In the genomic region with DNA sequence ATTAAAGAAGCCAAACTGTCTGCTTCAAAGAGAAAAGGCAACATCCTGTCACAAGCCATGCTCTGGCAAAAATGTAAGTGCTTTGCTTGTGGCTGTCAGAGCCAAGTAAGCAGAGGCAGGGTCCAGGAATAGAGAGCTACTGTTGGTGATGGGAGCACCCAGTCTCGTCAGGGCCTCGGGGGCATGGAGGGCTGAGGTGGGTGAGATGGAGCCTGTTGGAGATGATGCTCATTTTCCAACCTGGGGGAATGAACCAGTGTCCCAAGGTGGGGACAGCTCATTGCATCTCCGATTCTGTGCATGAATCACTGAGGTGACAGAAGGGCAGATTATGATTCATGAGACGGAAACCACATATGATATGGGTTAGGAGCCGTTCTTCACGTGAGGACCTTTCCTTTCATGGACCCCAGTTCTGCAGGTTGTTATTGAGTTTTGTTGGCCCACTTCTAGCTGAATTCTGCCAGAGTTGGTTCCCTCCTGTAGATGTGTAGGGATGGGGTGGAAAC, we compare ENCODE assay signal across 36 mouse cellular contexts. TPM values are rescaled to one million over a fixed set of nuclear protein-coding genes. Genes with fewer than 3 reads are reported as not detected.
DNase-seq lines count a peak whose midpoint lies in the region; ATAC-seq and TF ChIP-seq lines count a peak whose summit lies in the region.
"Had no signal": no experiment of that assay in that cellular context is flagged by ENCODE, and none has a peak within 500 bp of the region (broad histone marks: within the 10 kb centered on the region; RNA-seq: fewer than 3 reads in every experiment).

No protein-coding gene starts in this region.

- peaks cover 7% of the 10 kb centered on the region for H3K4me1 ChIP-seq in testis, adult 2 months (ENCODE audit: control insufficient read depth, insufficient read depth, low read length)
- H3K4me1 ChIP-seq: heart, embryonic 13.5 days; hindbrain, embryonic 15.5 days; intestine, embryonic 15.5 days; liver, embryonic 13.5 days; midbrain, embryonic 10.5 days; midbrain, embryonic 15.5 days; stomach, embryonic 15.5 days had no signal

- no peak for TF ChIP-seq POLR2A in testis, adult 2 months (IDR thresholded peaks at IDR 0.05; ENCODE audit: control insufficient read depth, low read depth, low read length)

- H3K36me3 ChIP-seq in testis, adult 2 months (ENCODE audit: control insufficient read depth, insufficient read depth, low read length), result no peaks in the 10 kb centered on the region
- H3K36me3 ChIP-seq: G1E; heart, embryonic 13.5 days; hindbrain, embryonic 15.5 days; intestine, embryonic 15.5 days; liver, embryonic 13.5 days; midbrain, embryonic 10.5 days; midbrain, embryonic 15.5 days; stomach, embryonic 15.5 days had no signal

- peak; percentile 62 for ATAC-seq in activated CD4-positive, CD25-positive, alpha-beta regulatory T cell, adult 4 months
- peak; percentile 65 for ATAC-seq in inflammation-experienced regulatory T-cells, adult 6 months
- ATAC-seq: forebrain, embryonic 16.5 days; intestine, embryonic 15.5 days; midbrain, embryonic 15.5 days had no signal

- TF ChIP-seq CTCF in testis, adult 2 months (IDR thresholded peaks at IDR 0.05; ENCODE audit: control insufficient read depth, insufficient read depth, insufficient replicate concordance, low read depth, low read length), result no peak
- no peak for TF ChIP-seq CTCF in layer of hippocampus, adult 2 months (conservative IDR thresholded peaks at IDR 0.05)

- H3K27ac ChIP-seq in testis, adult 2 months (ENCODE audit: control insufficient read depth, insufficient read depth, low read depth, low read length), result no peak overlapping the region
- H3K27ac ChIP-seq in layer of hippocampus, adult 2 months, result no peak overlapping the region
- H3K27ac ChIP-seq: heart, adult 2 months; heart, embryonic 13.5 days; hindbrain, embryonic 15.5 days; intestine, embryonic 15.5 days; kidney, postnatal 0 days; liver, embryonic 13.5 days; midbrain, embryonic 10.5 days; midbrain, embryonic 15.5 days; stomach, embryonic 15.5 days had no signal

- DNase-seq in testis, postnatal 10 days (ENCODE audit: low spot score), result no peak
- no peak for DNase-seq in layer of hippocampus, adult 2 months (ENCODE audit: low spot score in 2 of 2)
- DNase-seq in retina, postnatal 1 day, result no peak
- no peak for DNase-seq in heart, adult 9 months (ENCODE audit: low spot score in 2 of 2)
- DNase-seq: adrenal gland, postnatal 10 days; cerebellum, adult 2 months; cerebellum, postnatal 14 days; kidney, adult 8-10 months; liver, embryonic 13.5 days; lung, adult 2 months; right cerebral cortex, adult 18-20 months had no signal

- H3K4me3 ChIP-seq in testis, adult 2 months (ENCODE audit: control insufficient read depth, low read depth, low read length), result peak overlapping the region; percentile 52
- no peak overlapping the region for H3K4me3 ChIP-seq in layer of hippocampus, adult 2 months
- H3K4me3 ChIP-seq: erythroblast, embryonic 14.5 days; heart, adult 2 months; heart, embryonic 13.5 days; hindbrain, embryonic 15.5 days; intestine, embryonic 15.5 days; liver, embryonic 13.5 days; midbrain, embryonic 10.5 days; midbrain, embryonic 15.5 days; stomach, embryonic 15.5 days had no signal

- no peaks in the 10 kb centered on the region for H3K27me3 ChIP-seq in testis, adult 2 months (ENCODE audit: control insufficient read depth, insufficient read depth, low read length)
- H3K27me3 ChIP-seq: heart, embryonic 13.5 days; hindbrain, embryonic 15.5 days; intestine, embryonic 15.5 days; liver, embryonic 13.5 days; midbrain, embryonic 15.5 days; stomach, embryonic 15.5 days had no signal

RNA-seq across cellular contexts. Expression of a gene that starts 0.3 kb away (rescaled TPM):
- 0.48 and 0.52 TPM in 2 replicates for polyA plus RNA-seq in testis, adult 2 months (2012; rRNA removed)
- polyA plus RNA-seq in activated CD4-positive, CD25-positive, alpha-beta regulatory T cell, adult 4 months (2017; shearing (Covaris generic)), result 1 to 10 TPM; 5.2 to 6.6 TPM
- 10 to 100 TPM in 2 of 3 experiments, 1 to 10 TPM in 1; 3.4 to 20.1 (median 11.6) TPM for polyA plus RNA-seq in inflammation-experienced regulatory T-cells, adult 6 months (2017; shearing (Covaris generic))
- total RNA-seq in layer of hippocampus, adult 2 months (2021), result not detected
- total RNA-seq: gastrocnemius, adult 8-10 months; left cerebral cortex, postnatal 36 days; megakaryocyte progenitor cell, adult 5-6 weeks had no signal
- polyA plus RNA-seq: embryonic facial prominence, embryonic 14.5 days; forebrain, embryonic 11.5 days; forebrain, embryonic 16.5 days; G1E; heart, embryonic 13.5 days; kidney, postnatal 0 days; midbrain, embryonic 10.5 days; neural tube, embryonic 11.5 days had no signal

RNA-seq across cellular contexts. Expression of a gene that starts 48.5 kb away (rescaled TPM):
- polyA plus RNA-seq in testis, adult 2 months (2012; rRNA removed), result 0.01 TPM in 2 replicates
- polyA plus RNA-seq in activated CD4-positive, CD25-positive, alpha-beta regulatory T cell, adult 4 months (2017; shearing (Covaris generic)), result not detected
- polyA plus RNA-seq in inflammation-experienced regulatory T-cells, adult 6 months (2017; shearing (Covaris generic)), result not detected
- total RNA-seq in layer of hippocampus, adult 2 months (2021), result not detected
- total RNA-seq: adrenal gland, postnatal 10 days; gastrocnemius, adult 8-10 months; gastrocnemius, postnatal 4 days; heart, adult 2 months; heart, postnatal 10 days; layer of hippocampus, postnatal 10 days; left cerebral cortex, adult 8-10 months; neutrophil, adult 5-6 weeks had no signal
- polyA plus RNA-seq: erythroblast, embryonic 14.5 days; forebrain, embryonic 11.5 days; hindbrain, embryonic 15.5 days; kidney, postnatal 0 days; liver, embryonic 13.5 days; midbrain, embryonic 10.5 days; midbrain, embryonic 15.5 days; neural tube, embryonic 11.5 days had no signal
